Mouse (Mus musculus) layer of hippocampus, adult 8-10 months (tissue): ENCODE results near the gene Gm20837. TPM values are rescaled to one million over a fixed set of nuclear protein-coding genes. Genes with fewer than 3 reads are reported as not detected.
"Not testable (repeated sequence)": the region's sequence is repeated elsewhere in the genome, so short reads cannot be mapped to it uniquely, and the experiment has no call there.

ENCODE experiments used
- DNase-seq, 2 experiments: peaks; one replicate each; pipeline ENCODE4 v3.0.0; 2022; ENCODE audit warnings: low spot score in 2 of 2
- total RNA-seq, 4 experiments: library from RNA; stranded (reverse); gene quantifications; 2 replicates each; pipeline ENCODE4 v1.2.4; 2022

Gm20837 gene
- total RNA-seq: not detected

DNA sequence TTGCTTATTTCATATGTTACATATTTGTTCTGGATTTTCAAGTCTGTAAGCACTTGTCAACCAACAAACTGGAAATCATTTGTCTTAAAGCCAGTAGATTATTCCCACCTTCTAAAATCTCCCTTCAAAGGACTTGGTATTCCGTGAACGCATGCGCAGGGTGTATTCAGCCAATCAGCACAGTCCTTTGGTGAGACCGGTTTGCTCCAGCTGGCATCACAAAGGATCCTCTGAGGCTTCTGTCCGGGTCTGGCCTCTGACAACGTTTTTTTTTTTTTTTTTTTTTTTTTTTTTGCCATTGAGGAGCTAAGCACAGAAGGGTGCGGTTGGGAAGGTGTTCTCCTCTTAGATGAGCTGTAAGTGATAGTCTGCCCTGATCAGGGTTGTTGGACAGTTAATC is at the start of gene Gm20837:
Gm20837 (plus strand) TSS at position 301 of the 400 bp plus-strand sequence.
- DNase-seq: not testable (repeated sequence)
